Comparison of ENCODE assay signal across 8 mouse cellular contexts in the genomic region with DNA sequence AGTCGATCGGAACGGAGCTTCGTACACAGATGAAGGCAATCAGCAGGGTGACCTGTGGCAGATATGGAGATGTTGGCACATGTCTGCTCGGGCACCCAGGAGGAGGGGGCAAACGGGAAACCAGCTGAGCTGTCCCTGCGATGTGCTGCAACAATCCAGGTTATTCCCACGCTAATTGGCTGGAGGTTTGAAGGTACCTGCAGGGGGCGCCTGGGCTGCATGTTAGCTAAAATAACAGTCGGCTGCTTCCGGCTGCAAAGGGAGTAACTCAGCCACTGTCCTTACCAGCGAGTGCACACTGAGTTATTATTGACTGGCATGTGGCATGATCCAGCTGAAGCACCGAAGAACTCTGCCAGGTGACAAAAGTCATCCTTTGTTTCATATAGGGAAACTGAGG. TPM values are rescaled to one million over a fixed set of nuclear protein-coding genes. Genes with fewer than 3 reads are reported as not detected.
DNase-seq lines count a peak whose midpoint lies in the region; ATAC-seq lines count a peak whose summit lies in the region.

No protein-coding gene starts in this region.

- peak; percentile 31 to 50 for DNase-seq in heart, postnatal 14 days
- DNase-seq in heart, adult 8-10 months (ENCODE audit: low spot score): no peak
- peak; percentile 13 for DNase-seq in urinary bladder, postnatal 14 days (ENCODE audit: low spot score)
- DNase-seq in urinary bladder, postnatal 25 days (ENCODE audit: low spot score): no peak
- peak; percentile 37 for DNase-seq in forelimb bud, embryonic 11.5 days (ENCODE audit: low read depth, low spot score)
- peak; percentile 81 for DNase-seq in retina, postnatal 1 day

- no peak for ATAC-seq in activated CD4-positive, CD25-positive, alpha-beta regulatory T cell, adult 4 months
- ATAC-seq in frontal cortex, adult (ENCODE audit: low TSS enrichment): no peak

- intact Hi-C loops in heart, postnatal 14 days (cut with DNase I): no loop called here

RNA-seq across cellular contexts. Expression of gene Cmtm7, which starts 18.3 kb away (rescaled TPM):
- total RNA-seq in heart, postnatal 14 days (2021): 10 to 100 TPM; 14.9 to 21.4 TPM
- total RNA-seq in heart, adult 8-10 months (2022): 10 to 100 TPM; 10.5 to 16.6 (median 12.6) TPM
- 100 to 1,000 TPM in 1 of 2 experiments, 10 to 100 TPM in 1; 90.6 to 114 TPM for polyA plus RNA-seq in activated CD4-positive, CD25-positive, alpha-beta regulatory T cell, adult 4 months (2017; shearing (Covaris generic))

RNA-seq across cellular contexts. Expression of gene Cmtm6, which starts 32.4 kb away (rescaled TPM):
- 10 to 100 TPM; 28.4 to 30.4 TPM for total RNA-seq in heart, postnatal 14 days (2021)
- total RNA-seq in heart, adult 8-10 months (2022): 10 to 100 TPM; 16.1 to 23.8 (median 19.3) TPM
- polyA plus RNA-seq in activated CD4-positive, CD25-positive, alpha-beta regulatory T cell, adult 4 months (2017; shearing (Covaris generic)): 10 to 100 TPM; 77.1 to 88.5 TPM

Comparison
In these comparisons a context has a peak if more than half of its experiments do, and no peak if none do; other contexts are left out.
1. DNase-seq: peak in heart, postnatal 14 days (2 of 2), urinary bladder, postnatal 14 days (single experiment), forelimb bud, embryonic 11.5 days (single experiment) and retina, postnatal 1 day (single experiment); none in heart, adult 8-10 months (single experiment) and urinary bladder, postnatal 25 days (single experiment).